In genomic region chr7:67546282-67546681, GRCm38 (mm10) we compare ENCODE assay signal across 1 mouse cellular context.
TF ChIP-seq lines count a peak whose summit lies in the region.

No protein-coding gene starts in this region.

TF ChIP-seq in MEL, 35 proteins besides CTCF, POLR2A, EP300 and RAD21 (continued from another document):
- 0 out of 2 replicates have a peak, but pooled peaks have one; percentile 15 for TF ChIP-seq USF1 (IDR thresholded peaks at IDR 0.05; ENCODE audit: low read depth, low read length)
- TF ChIP-seq KAT2A (conservative IDR thresholded peaks at IDR 0.05; ENCODE audit: low read depth, low read length) = no peak
- no peak for TF ChIP-seq TBP (IDR thresholded peaks at IDR 0.05; ENCODE audit: low read depth, low read length)
